Mouse (Mus musculus) kidney, adult 2 months (tissue): ENCODE measurements at regions not wholly inside any gene's neighbourhood (a gene's known extent, or its start where the extent isn't known, plus 50 kb on each side); places are given as distances from the start of the nearest gene placed in this dataset.

Experiments
- DNase-seq: peaks from one replicate; pipeline ENCODE4 v3.0.0; 2021
- H3K27ac ChIP-seq: fragments of 200-500 bp; 2 replicates; pipeline ENCODE4 v1.5.1; 2012; ENCODE audit warnings: low read depth, low read length, control low read depth, inconsistent platforms; ENCODE audit not compliant: insufficient read depth
- H3K27me3 ChIP-seq: fragments of 200-500 bp; replicated peaks from 2 replicates; pipeline ENCODE4 v1.6.1; 2012; ENCODE audit warnings: mild to moderate bottlenecking, moderate library complexity, low read length, inconsistent platforms; ENCODE audit not compliant: control insufficient read depth, insufficient read depth
- H3K36me3 ChIP-seq: fragments of 200-500 bp; 2 replicates; pipeline ENCODE4 v1.6.1; 2012; ENCODE audit warnings: mild to moderate bottlenecking, moderate library complexity, low read length, inconsistent platforms; ENCODE audit not compliant: control insufficient read depth, insufficient read depth
- H3K4me1 ChIP-seq: fragments of 200-500 bp; 2 replicates; pipeline ENCODE4 v1.6.1; 2011; ENCODE audit warnings: low read length; ENCODE audit not compliant: control insufficient read depth, insufficient read depth
- H3K4me3 ChIP-seq: fragments of 200-500 bp; 2 replicates; pipeline ENCODE4 v1.5.1; 2011; ENCODE audit warnings: mild to moderate bottlenecking, low read depth, low read length, control low read depth; ENCODE audit not compliant: insufficient read depth
- CTCF ChIP-seq: fragments of 200-500 bp; conservative IDR thresholded peaks from 2 replicates; pipeline ENCODE4 v1.5.1; 2011; ENCODE audit warnings: low read depth, mild to moderate bottlenecking, control low read depth, low read length, moderate library complexity, mixed read lengths; ENCODE audit not compliant: insufficient read depth, insufficient read length
- POLR2A ChIP-seq: fragments of 200-500 bp; IDR thresholded peaks from one replicate; pipeline ENCODE4 v1.6.1; 2011; ENCODE audit warnings: low read depth, low read length, control low read depth
- WGBS: fragments of 180-500 bp; shearing (Covaris S2); methylation state at CpG from one replicate; pipeline ENCODE4 v1.1.7; 2018; 5-methylcytosine and 5-hydroxymethylcytosine counted together

DNA sequence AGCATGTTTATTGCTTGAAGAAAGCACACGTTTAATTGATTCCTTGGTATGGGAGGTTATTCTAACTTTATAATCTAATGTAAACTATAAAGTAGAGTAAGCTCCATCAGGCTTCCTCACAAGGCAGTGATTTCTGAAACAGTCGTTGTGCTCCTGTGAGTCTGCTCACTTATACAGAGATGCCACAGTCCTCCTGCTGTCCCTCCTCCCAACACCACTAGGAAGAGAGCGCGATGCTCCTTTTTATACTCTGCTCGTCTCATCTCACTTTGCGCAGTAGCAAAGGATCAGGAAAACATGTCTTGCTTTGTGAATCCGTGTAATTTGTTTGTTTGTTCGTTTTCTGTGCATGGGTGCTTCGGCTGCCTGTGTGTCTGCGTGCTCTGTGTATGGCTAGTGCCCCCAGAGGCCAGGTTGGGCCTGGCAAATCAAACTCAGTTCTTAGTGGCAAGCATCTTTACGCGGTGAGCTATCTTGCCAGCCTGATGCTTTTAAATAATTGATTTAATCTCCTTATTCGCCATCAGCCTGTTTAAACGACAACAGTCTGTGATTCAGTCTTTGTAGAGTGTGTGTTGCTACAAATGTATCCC, 1575.5 kb upstream of the Gulo start:
- H3K27ac ChIP-seq, result no peak overlapping the region
- TF ChIP-seq POLR2A (no peak), CTCF (no peak; the same call in 1 of the 2 replicates)
- no peaks in the 10 kb centered on the region for H3K36me3 ChIP-seq
- no peaks in the 10 kb centered on the region for H3K27me3 ChIP-seq
- 60% methylated on average over 14 of the region's 14 CpGs for WGBS
- no peak overlapping the region for H3K4me3 ChIP-seq
- 0 out of 2 replicates have a peak, but pooled peaks cover 2% of the 10 kb centered on the region for H3K4me1 ChIP-seq
- no peak for DNase-seq

DNA sequence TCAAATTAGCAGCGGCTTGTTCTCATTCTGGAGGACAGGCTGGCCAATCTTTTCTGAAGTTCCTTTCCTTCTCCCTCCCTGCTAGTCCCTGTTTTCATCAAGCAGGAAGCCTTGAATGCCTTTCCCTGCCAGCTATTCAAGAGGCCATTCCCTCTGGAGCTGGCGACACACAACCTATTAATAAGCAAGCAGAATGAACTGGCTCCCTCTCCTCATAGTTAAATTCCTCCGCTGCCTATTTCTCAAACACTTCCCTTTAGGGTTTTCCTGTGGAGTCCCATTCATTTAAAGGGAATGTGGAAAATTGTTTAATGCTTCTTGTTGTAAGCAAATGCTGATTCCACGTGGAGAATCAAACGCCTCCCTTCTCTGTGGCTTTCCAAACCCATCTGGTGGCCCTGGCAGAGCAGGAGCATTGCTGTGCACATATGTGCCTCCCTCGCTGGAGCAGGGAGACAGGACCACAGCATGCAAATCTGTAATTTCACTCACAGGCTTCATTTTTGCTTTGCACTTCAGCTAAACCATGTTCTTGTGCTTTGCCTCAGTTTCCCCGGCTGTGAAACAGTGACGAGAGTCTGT, 1573.3 kb upstream of the Gulo start:
- WGBS, result 77% methylated on average over 8 of the region's 8 CpGs
- peak; percentile 5 for DNase-seq
- Histone ChIP-seq H3K36me3 (no peaks in the 10 kb centered on the region), H3K4me3 (no peak overlapping the region), H3K27ac (no peak overlapping the region), H3K4me1 (no peaks in the 10 kb centered on the region), H3K27me3 (no peaks in the 10 kb centered on the region)
- TF ChIP-seq CTCF, result no peak
- no peak for TF ChIP-seq POLR2A

DNA sequence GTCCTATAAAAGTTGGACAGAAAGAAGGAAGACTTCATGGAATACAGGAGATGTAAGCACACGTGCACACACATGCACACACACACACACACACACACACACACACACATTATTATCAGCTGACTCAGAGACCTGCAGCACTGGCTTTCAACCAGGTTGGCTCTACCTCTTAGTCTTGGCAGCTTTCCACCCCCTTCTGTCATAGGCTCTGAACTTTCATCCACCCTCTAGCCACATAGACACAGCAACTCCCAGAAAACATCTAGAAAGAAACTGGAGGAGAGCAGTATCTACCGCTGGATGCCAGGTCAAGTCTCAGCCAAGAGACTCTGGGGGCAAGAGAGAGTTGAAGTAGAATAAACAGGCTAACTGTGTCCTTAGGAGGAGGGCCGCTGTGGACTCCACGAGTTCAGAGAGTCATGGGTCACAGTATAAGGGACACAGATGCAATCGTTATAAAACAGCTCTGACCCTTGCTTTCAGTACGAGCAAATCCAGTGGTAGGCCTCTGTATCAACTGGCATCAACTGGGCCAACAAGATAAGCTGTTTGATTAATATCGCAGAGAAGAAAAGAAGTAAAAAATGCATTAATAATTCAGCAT, 1565.4 kb upstream of the Gulo start:
- TF ChIP-seq CTCF (no peak), POLR2A (no peak)
- H3K4me3 ChIP-seq, result no peak overlapping the region
- H3K27ac ChIP-seq, result no peak overlapping the region
- DNase-seq, result peak; percentile 6
- 59% methylated on average over 7 of the region's 7 CpGs for WGBS
- no peaks in the 10 kb centered on the region; the same call in 1 of the 2 replicates for H3K27me3 ChIP-seq
- H3K4me1 ChIP-seq, result no peaks in the 10 kb centered on the region
- no peaks in the 10 kb centered on the region for H3K36me3 ChIP-seq

- no peak overlapping the region for H3K4me3 ChIP-seq
- H3K27me3 ChIP-seq, result no peaks in the 10 kb centered on the region; the same call in 1 of the 2 replicates
- H3K36me3 ChIP-seq, result no peaks in the 10 kb centered on the region
- no peak for TF ChIP-seq POLR2A
- no peak for TF ChIP-seq CTCF
- no peak overlapping the region for H3K27ac ChIP-seq
- no peak for DNase-seq
- WGBS, result 71% methylated on average over 12 of the region's 12 CpGs
- H3K4me1 ChIP-seq, result no peaks in the 10 kb centered on the region
These were observed 1564.5 kb upstream of the Gulo start for GRCm38 (mm10) chr14:67573451-67573995.

DNA sequence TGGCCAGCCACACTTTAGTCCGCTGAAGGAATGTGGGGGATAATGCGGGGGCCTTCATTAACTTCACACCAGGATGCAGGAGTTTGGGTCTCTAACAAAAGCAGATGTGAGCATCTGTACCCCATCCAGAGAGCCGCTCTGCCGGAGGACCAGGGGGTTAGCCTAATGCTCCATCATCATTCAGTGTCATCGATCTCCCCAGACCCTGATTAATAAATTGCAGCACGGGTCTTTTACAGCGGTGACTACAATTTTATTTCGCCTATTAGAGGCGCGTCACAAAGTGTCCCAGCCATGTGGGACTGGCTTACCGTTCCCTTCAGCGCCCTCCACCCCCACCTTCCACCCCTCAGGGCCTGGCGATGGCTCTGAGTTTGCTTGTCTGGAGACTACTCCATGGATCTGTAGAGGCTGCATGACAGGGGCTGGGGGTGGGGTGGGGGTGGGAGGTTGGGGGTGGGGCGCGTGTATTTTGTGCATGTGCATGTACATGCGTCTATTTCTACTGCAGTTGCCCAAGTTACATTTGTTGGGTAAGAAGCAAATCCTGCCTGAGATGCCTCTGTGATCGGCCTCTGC, 1560.8 kb upstream of the Gulo start:
- TF ChIP-seq POLR2A, result no peak
- TF ChIP-seq CTCF, result no peak
- Histone ChIP-seq H3K27ac (no peak overlapping the region), H3K4me3 (no peak overlapping the region), H3K27me3 (no peaks in the 10 kb centered on the region), H3K36me3 (no peaks in the 10 kb centered on the region), H3K4me1 (no peaks in the 10 kb centered on the region)
- 27% methylated on average over 17 of the region's 17 CpGs for WGBS
- DNase-seq, result no peak

- 27% methylated on average over 22 of the region's 22 CpGs for WGBS
- no peaks in the 10 kb centered on the region for H3K27me3 ChIP-seq
- H3K27ac ChIP-seq, result no peak overlapping the region
- TF ChIP-seq CTCF (no peak), POLR2A (no peak)
- H3K4me1 ChIP-seq, result no peaks in the 10 kb centered on the region
- DNase-seq, result no peak
- H3K36me3 ChIP-seq, result no peaks in the 10 kb centered on the region
- H3K4me3 ChIP-seq, result no peak overlapping the region
These were observed 1560.1 kb upstream of the Gulo start for GRCm38 (mm10) chr14:67568896-67569743.
